In genomic region chr10:29402656-29403268, GRCm38 (mm10) we compare ENCODE assay signal across 13 mouse cellular contexts. TPM values are rescaled to one million over a fixed set of nuclear protein-coding genes. Genes with fewer than 3 reads are reported as not detected.
A peak's percentile ranks its signal among the peaks of the same experiment; 100 is the strongest.
DNase-seq lines count a peak whose midpoint lies in the region; ATAC-seq and TF ChIP-seq lines count a peak whose summit lies in the region.
"Had no signal": no experiment of that assay in that cellular context is flagged by ENCODE, and none has a peak within 500 bp of the region (broad histone marks: within the 10 kb centered on the region; RNA-seq: fewer than 3 reads in every experiment).

No protein-coding gene starts in this region.

- TF ChIP-seq CTCF in lung, postnatal 0 days (IDR thresholded peaks at IDR 0.05) = no peak

- no peaks in the 10 kb centered on the region for H3K9me3 ChIP-seq in hindbrain, embryonic 14.5 days (ENCODE audit: control insufficient read depth, low read length)
- no peaks in the 10 kb centered on the region for H3K9me3 ChIP-seq in hindbrain, embryonic 13.5 days
- H3K9me3 ChIP-seq in lung, postnatal 0 days (ENCODE audit: low read length) = no peaks in the 10 kb centered on the region
- no peaks in the 10 kb centered on the region for H3K9me3 ChIP-seq in stomach, embryonic 15.5 days
- H3K9me3 ChIP-seq: embryonic facial prominence, embryonic 13.5 days had no signal

- ATAC-seq in hindbrain, embryonic 14.5 days (ENCODE audit: low FRiP score) = peak; percentile 43; the same call in 1 of the 2 replicates
- no peak for ATAC-seq in hindbrain, embryonic 13.5 days (ENCODE audit: low FRiP score)
- ATAC-seq in lung, postnatal 0 days = no peak
- ATAC-seq in stomach, embryonic 15.5 days (ENCODE audit: insufficient read depth, low FRiP score, low read depth) = no peak
- ATAC-seq: Patski had no signal

- H3K27ac ChIP-seq in hindbrain, embryonic 14.5 days = no peak overlapping the region
- H3K27ac ChIP-seq in hindbrain, embryonic 13.5 days = no peak overlapping the region
- H3K27ac ChIP-seq in lung, postnatal 0 days (ENCODE audit: low read length) = no peak overlapping the region
- H3K27ac ChIP-seq in stomach, embryonic 15.5 days = no peak overlapping the region
- H3K27ac ChIP-seq: embryonic facial prominence, embryonic 13.5 days; liver, embryonic 14.5 days had no signal

- no peaks in the 10 kb centered on the region for H3K36me3 ChIP-seq in hindbrain, embryonic 14.5 days (replicated peaks; ENCODE audit: control insufficient read depth, insufficient read depth)
- no peaks in the 10 kb centered on the region for H3K36me3 ChIP-seq in hindbrain, embryonic 13.5 days
- no peaks in the 10 kb centered on the region for H3K36me3 ChIP-seq in lung, postnatal 0 days (ENCODE audit: insufficient read depth, low read length)
- H3K36me3 ChIP-seq in stomach, embryonic 15.5 days = no peaks in the 10 kb centered on the region
- H3K36me3 ChIP-seq: embryonic facial prominence, embryonic 13.5 days had no signal

- H3K9ac ChIP-seq in hindbrain, embryonic 14.5 days = no peak overlapping the region
- H3K9ac ChIP-seq in hindbrain, embryonic 13.5 days = no peak overlapping the region
- H3K9ac ChIP-seq in lung, postnatal 0 days (replicated peaks; ENCODE audit: low read depth) = no peak overlapping the region
- no peak overlapping the region for H3K9ac ChIP-seq in stomach, embryonic 15.5 days
- H3K9ac ChIP-seq: embryonic facial prominence, embryonic 13.5 days; liver, embryonic 14.5 days had no signal

- H3K4me2 ChIP-seq in hindbrain, embryonic 14.5 days (replicated peaks) = no peak overlapping the region
- H3K4me2 ChIP-seq in hindbrain, embryonic 13.5 days = no peak overlapping the region
- H3K4me2 ChIP-seq in lung, postnatal 0 days (replicated peaks; ENCODE audit: low read depth, low read length) = 0 out of 2 replicates have a peak overlapping the region, but pooled peaks have one; percentile 8
- peak overlapping the region; percentile 25; the same call in 1 of the 2 replicates for H3K4me2 ChIP-seq in stomach, embryonic 15.5 days
- H3K4me2 ChIP-seq: embryonic facial prominence, embryonic 13.5 days; heart, embryonic 11.5 days had no signal

- no peak overlapping the region for H3K4me3 ChIP-seq in hindbrain, embryonic 14.5 days (replicated peaks; ENCODE audit: low read length)
- no peak overlapping the region for H3K4me3 ChIP-seq in hindbrain, embryonic 13.5 days
- no peak overlapping the region for H3K4me3 ChIP-seq in lung, postnatal 0 days (ENCODE audit: low read depth, low read length)
- no peak overlapping the region for H3K4me3 ChIP-seq in stomach, embryonic 15.5 days (replicated peaks)
- H3K4me3 ChIP-seq: embryonic facial prominence, embryonic 13.5 days had no signal

- H3K27me3 ChIP-seq in hindbrain, embryonic 14.5 days (ENCODE audit: control insufficient read depth, insufficient read depth, low read length) = no peaks in the 10 kb centered on the region
- no peaks in the 10 kb centered on the region for H3K27me3 ChIP-seq in hindbrain, embryonic 13.5 days
- H3K27me3 ChIP-seq in lung, postnatal 0 days (replicated peaks; ENCODE audit: insufficient read depth, low read length) = no peaks in the 10 kb centered on the region
- H3K27me3 ChIP-seq in stomach, embryonic 15.5 days (replicated peaks) = no peaks in the 10 kb centered on the region
- H3K27me3 ChIP-seq: embryonic facial prominence, embryonic 13.5 days had no signal

- peak; percentile 6 for DNase-seq in embryo, embryonic 10 days (ENCODE audit: low spot score)
- DNase-seq in embryo, embryonic 9.5 days (ENCODE audit: extremely low spot score) = no peak
- DNase-seq in hindbrain, embryonic 14.5 days (ENCODE audit: low spot score) = peak; percentile 38
- no peak for DNase-seq in lung, postnatal 0 days (ENCODE audit: low spot score)
- no peak for DNase-seq in lung, postnatal 36 days
- DNase-seq in adrenal gland, adult 2 months = no peak
- DNase-seq: adrenal gland, postnatal 10 days had no signal

- 43% methylated on average over 8 of the region's 8 CpGs for WGBS in hindbrain, embryonic 14.5 days
- WGBS in hindbrain, embryonic 13.5 days = 44% methylated on average over 8 of the region's 8 CpGs
- 38% methylated on average over 8 of the region's 8 CpGs for WGBS in lung, postnatal 0 days
- WGBS in stomach, embryonic 15.5 days = 34% methylated on average over 8 of the region's 8 CpGs

- TF ChIP-seq EP300 in lung, postnatal 0 days (IDR thresholded peaks at IDR 0.05) = no peak

- no peaks in the 10 kb centered on the region for H3K4me1 ChIP-seq in hindbrain, embryonic 14.5 days (replicated peaks; ENCODE audit: control insufficient read depth, insufficient read depth, low read length)
- H3K4me1 ChIP-seq in hindbrain, embryonic 13.5 days (replicated peaks) = no peaks in the 10 kb centered on the region
- H3K4me1 ChIP-seq in lung, postnatal 0 days (ENCODE audit: insufficient read depth, low read depth, low read length) = no peaks in the 10 kb centered on the region
- H3K4me1 ChIP-seq in stomach, embryonic 15.5 days = no peaks in the 10 kb centered on the region
- H3K4me1 ChIP-seq: embryonic facial prominence, embryonic 13.5 days had no signal

RNA-seq across cellular contexts. Expression of gene Rnf146, which starts 40.5 kb away (rescaled TPM):
- 62.1 and 78.1 TPM in 2 replicates for polyA plus RNA-seq in hindbrain, embryonic 14.5 days (2014; fragmentation: Nextera tagmentation; extraction: Ambion mirVana)
- 87.7 and 95.1 TPM in 2 replicates for polyA plus RNA-seq in hindbrain, embryonic 13.5 days (2015; fragmentation: Nextera tagmentation; extraction: Ambion mirVana)
- polyA plus RNA-seq in lung, postnatal 0 days (2015; fragmentation: Nextera tagmentation; extraction: Ambion mirVana) = 43.0 and 44.8 TPM in 2 replicates
- 46.8 and 49.2 TPM in 2 replicates for polyA plus RNA-seq in stomach, embryonic 15.5 days (2015; fragmentation: Nextera tagmentation; extraction: Ambion mirVana)
- total RNA-seq in adrenal gland, adult 2 months (2021) = 10 to 100 TPM; 39.5 to 55.1 TPM
- 6.7 and 9.6 TPM in 2 replicates for polyA plus RNA-seq in adrenal gland, adult 2 months (2012; rRNA removed)

Comparison
In these comparisons a context has a peak if more than half of its experiments do, and no peak if none do; other contexts are left out.
1. DNase-seq: peak in embryo, embryonic 10 days (single experiment) and hindbrain, embryonic 14.5 days (single experiment); none in embryo, embryonic 9.5 days (single experiment), lung, postnatal 0 days (single experiment), lung, postnatal 36 days (single experiment) and adrenal gland, adult 2 months (single experiment).
2. H3K4me2 ChIP-seq: peak in lung, postnatal 0 days (single experiment) and stomach, embryonic 15.5 days (single experiment); none in hindbrain, embryonic 14.5 days (single experiment) and hindbrain, embryonic 13.5 days (single experiment).